Mouse (Mus musculus): ENCODE measurements around the gene Rab25. TPM values are rescaled to one million over a fixed set of nuclear protein-coding genes. Genes with fewer than 3 reads are reported as not detected.
A peak's percentile ranks its signal among the peaks of the same experiment; 100 is the strongest.

Gene Rab25
- total RNA-seq, 2 experiments from 2014 or later, result not detected

DNA sequence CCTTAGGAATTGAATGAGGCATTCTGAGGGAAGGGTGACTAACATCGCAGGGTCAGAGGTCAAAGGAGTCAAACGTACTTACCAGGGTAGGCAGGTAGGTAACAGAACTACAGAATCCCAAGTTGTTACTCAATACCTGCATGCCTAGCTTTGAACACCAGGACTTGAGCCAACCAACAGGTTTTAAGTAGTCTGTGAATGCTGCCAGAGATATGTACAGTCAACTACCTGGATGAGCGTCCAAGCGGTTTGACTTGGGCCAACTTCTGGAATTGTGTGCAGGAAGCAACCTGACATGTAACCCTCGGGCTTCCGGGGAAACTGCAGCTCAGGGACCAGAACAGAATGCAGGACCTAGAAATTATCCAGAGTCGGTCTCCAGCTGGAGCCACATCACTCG, 25.1 kb downstream of the Rab25 start:
- DNase-seq, result no peak

DNA sequence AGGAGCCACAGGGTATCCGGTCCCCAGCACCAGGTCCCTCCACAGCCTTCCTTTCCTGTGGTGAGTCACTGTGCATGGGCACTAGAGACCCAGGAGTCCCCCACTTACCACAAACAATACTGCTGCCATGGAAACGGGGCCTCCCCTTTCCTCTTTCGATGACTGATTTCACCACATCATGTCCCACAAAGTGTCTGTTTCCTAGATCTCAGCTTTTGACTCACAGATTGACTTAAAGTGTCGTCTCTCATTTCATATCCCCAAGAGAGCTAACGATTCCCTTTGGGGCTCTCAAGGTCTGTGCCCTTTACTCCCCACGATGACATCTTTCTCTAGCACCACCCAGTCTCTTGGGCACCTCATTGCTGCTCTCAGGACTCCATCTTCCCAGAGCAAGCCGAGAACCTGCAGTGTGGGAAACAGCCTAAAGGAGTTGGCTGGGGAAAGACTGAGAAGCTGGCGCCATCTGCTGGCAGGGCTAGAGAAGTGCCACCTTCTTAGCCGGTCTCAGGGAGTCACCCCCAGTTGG, 26.2 kb downstream of the Rab25 start:
- DNase-seq, result no peak

DNA sequence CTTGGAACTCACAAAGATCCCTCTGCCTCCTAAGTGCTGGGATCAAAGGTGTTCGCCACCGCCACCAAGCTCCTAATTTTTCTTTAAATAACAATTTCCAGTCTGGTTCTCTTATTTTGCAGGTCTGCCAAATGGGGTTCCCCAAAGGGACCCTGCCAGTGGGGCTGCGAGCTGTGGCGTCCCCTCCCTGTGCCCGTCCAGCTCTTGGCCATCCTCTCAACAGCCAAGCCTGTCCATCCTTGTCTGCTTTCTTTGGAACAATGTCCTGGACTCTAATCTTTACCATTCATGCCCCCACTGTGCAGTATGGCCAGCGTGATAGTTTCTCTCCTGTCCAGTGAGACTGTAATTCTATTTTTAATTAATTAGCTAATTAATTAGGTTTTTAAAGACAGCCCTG, 26.9 kb downstream of the Rab25 start:
- no peak for DNase-seq

DNA sequence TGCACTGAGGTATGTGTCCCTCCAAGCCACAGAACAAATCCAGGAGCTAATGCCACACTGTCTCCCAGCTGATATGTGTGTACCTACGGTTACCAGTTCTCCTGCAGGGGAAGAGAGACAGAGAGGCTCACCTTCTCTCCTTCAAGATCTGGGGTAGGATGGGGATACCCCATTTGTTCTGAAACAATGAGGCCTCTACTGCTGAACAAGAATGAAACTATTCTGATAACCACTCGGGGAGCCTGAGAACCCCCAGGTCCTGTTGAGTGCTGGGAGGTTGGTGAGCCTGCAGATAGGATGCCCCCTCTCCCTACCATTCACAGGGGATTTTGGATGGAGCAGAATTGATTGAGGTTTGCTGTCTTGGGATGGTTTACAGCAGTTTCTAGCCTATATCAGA, 28.0 kb downstream of the Rab25 start:
- no peak for DNase-seq

DNA sequence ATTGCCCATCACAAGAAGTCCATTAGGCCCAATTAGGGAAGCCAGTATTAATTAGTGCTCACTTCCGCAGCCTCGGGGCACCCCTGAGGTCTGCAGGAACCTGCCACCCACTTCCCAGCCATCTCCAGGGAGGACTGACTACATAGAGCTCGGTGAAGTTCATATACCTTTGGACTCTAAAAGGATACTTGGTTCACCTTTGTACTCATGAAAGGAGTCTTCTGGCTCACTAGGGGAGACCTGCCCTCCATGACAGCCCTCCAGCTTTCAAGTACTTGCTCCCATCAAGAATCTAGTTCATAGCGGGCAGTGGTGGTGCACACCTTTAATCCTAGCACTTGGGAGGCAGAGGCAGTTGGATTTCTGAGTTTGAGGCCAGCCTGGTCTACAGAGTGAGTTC, 29.7 kb downstream of the Rab25 start:
- DNase-seq, result no peak

DNA sequence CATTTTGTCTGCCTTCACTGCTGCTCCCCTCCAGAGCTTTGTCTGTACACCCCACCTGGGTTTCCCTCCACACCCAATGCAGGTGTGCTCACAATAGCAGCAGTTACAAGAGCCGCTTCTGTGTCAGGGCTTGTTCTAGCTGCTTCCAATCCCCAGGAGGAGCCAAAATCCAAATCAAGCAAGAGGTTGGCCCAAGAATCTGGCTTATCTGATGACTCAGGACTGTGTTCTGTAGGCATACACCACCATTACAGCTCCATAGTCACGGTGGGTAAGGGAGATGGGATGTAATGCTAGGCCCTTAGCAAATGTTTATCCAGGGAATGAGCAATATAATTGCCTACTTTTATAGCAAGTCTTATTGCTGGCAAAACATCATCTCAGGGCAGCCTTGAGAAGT, 31.7 kb downstream of the Rab25 start:
- DNase-seq, result no peak

DNA sequence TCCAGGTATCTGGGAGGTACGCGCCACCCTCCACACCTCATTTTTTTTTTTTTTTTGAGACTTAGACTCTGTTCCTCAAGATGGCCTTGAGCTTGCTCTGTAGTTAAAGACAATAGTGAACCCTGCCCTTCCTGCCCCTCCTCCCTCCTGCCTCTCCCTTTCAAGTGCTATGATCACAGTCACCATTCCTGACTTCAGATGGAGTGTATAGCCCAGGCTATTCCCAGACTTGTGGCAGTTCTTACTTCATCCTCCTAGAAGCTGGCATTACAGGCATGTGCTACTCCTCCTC, 33.1 kb downstream of the Rab25 start:
- DNase-seq, result no peak

DNA sequence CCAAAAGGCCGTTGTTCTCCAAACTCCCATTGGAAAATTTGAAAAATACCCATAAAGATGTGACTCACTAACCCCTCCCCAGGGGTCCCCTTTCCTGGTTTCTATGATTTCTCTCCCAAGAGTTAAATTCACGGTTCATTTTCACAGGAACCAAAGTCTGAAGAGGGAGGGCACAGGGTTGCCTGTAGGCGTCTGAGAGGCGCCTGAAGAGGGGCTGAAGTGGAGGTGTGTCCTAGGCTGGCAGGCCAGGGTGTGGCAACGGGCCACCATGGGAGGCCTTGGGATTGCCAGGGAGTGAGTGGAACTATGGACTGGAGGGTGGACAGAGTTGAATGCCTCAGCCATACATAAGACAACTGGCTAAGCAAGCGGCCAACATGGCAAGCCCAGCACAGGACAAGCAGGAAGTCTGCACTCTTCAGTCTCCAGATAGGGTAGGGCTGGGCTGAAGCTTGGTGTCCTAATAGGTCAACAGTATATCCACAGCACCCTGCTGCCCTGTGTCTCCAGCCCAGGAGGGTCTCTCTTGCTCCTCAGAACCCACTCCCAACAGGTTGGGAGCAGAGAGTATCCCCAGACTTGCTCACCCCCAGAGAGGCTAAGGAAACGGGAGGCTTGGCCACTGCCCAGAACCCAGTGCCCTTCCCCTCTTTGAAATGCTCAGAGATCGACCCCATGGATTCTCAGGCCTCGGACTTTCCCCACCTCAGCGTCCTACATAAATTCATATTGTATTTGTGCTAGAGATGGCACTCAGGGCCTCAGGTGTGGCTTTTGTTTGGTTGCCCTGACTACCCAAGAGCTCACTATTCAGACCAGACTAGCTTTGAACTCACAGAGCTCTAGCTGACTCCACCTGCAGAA, 33.6 kb downstream of the Rab25 start:
- DNase-seq, result no peak

DNA sequence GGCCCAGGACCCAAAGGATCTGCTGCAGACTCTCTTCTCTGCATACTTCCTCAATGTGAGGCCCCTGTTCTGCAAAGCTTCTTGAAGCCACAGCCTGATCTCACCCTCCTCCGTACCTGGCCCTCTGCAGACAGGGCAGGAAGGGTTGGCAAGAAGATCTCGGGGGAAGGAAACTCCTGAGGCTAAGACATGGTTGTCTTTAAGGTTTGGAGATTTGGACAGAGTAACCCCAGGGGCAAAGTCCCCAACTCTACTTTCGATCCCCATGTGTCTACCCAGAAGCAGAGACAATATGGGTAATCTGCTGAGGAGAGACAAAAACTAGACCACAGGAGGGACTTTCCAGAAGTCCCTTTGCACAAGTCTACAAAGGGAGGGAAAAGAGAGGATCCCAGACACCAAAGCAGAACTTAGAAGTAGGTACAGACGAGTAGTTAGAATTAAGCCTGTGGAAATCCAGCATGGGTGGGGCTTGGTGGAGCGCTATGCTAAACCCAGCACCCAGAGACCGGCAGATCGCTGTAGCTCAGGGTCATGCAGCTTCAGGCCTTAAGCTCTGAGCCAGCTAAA, 34.5 kb downstream of the Rab25 start:
- DNase-seq, result no peak

DNA sequence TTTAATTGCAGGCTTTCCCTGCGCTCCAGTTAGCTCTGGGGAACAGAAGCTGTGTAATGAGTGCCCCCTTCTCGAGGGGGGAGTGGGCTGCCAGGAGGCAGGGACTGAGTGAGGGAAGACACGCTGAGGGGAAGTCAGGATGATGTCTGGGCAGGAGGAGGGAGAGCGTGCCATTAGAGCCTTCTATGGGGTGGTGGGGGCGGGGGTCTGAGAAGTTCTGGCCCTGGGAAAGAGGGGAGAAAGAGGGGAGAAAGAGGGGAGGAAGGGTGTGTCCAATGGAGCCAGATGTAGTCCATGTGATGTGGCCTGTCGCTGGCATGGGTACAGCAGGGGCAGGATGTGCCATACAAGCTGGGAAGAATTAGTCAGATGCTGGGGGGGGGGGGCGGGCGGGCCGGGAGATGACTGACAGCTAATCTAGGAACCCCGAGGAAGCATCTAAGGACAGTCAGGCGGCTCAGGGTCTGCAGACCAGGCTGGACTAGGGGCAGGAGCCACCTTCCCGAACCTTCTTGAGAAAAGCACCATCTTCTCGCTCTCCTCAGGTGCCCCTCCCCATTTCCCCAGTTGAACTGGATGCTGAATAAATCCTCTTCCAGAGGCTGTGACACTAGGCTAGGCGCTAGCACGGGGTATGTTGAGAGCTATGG, 35.1 kb downstream of the Rab25 start:
- no peak for DNase-seq

DNA sequence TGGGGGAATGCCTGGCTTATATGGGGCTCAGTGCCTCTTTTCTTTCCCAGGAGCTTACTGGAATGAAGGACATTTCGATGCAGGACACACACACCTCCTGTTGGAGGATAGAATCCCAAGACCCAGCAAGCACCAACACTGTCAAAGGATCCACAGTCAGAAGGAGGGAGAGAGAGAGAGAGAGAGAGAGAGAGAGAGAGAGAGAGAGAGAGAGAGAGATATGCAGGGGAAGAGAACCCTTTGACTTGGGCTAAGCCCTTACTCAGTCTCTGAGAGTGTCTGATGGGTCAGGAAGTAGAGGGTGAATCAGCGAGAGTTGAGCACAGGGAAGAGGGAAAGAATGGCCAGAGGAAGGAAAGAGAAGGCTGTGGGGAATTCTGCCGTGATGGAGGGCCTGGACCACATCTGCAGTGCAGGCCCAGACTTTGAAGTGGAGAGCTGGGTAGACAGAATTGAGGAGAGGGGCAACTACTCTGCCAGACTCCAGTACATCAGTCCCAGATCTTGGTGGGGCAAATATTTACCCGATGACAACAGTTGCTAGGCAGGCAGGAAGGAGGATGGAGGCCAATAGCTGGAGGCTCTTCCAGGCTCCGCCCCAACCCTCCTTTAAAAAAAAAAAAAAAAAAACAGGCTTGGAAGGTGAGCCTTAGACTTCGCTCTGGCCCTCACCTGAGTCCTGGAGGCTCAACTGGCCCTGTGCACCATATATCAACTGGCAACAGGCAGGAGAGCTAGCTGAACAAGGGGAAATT, 35.8 kb downstream of the Rab25 start:
- DNase-seq, result no peak

DNA sequence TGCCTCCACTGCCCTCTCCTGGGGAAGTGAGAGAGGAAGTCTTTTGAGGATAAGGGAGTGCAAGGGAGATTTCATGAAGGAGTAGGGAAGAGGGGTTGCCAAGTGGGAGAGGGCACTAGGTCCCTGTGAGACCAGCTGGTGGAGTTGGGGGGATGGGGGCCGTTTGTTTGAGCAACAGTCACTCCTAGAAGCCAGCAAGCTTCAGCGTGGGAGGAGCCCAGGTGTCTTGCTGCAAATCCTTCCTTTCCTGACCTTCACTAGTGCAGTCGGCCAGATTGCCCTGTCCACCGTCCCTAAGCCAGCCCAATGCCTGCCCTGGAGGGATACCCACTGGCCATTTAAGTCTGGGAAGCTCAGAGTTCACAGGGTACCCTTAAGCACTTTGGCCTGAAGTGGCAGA, 36.5 kb downstream of the Rab25 start:
- DNase-seq, result no peak

DNA sequence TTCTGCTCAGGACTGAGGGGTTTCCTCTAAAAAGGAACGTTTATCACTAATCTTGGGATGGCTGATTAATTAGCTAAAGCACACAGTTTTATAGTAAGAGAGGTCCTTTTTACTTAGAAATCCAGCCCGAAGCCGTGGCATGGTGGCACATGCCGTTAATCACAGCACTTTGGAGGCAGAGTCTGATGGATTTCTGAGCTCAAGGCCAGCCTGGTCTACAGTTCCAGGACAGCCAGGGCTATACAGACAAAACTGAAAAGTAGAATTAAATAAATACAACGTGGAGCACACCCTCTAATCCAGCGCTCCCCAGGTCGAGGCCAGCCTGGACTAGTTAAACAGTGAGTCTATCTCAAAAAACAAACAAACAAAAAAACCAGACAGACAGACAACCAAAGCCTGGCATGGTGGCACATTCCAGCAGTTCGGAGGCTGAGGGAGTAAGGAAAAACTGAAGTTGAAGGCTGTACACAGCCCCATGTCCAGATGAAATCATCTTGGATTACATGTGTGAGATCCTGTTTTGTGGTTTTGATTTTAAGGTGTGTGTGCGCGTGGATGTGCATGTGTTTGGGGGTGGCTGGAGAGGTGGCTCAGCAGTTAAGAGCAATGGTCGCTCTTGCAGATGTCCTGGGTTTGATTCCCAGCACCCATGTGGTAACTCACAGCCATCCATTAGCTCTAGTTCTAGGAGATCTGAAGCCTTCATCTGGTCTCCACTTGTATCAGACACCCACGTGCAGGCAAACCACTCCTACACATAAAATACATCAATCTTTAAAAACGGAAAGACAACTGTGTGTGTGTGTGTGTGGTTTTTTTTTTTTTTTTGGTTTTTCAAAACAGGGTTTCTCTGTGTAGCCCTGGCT, 37.4 kb downstream of the Rab25 start:
- DNase-seq, result no peak

DNA sequence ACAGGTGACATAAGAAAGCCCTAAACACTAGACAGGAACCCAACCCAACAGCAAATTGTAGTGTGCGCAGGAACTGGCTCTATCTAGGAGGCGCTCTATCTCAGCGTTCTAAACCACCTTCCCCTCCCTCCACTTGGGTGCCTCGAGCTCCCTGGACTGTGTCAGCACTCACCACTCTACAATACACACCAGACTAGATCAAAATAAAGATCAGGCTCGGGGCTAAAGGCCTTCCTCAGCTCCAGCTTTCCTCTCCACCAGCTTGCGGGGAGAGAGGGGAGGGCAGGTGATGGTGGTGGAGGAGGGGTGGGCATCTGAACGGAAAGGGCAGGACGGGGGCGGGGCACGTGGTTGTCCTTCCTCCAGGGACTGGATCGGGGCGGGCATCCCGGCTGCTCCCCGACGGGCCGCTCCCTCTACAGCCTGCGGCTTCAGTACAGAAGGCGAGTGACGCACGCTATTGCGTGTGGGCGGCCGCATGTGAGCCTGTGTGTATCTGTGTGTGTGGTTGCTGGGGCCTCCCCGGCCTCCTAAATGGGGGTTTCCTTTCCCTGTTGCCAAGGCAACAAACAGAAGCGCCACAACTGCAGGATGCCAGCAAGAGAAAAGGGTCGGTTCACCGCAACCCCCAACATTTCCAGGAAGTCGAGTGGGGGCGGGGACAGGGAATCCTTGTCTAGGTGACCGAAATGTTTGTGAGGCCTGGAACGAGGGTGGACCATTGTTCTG, 38.2 kb downstream of the Rab25 start, which contains the start of gene Lmna:
Gene Lmna (minus strand): TSS at position 265 of the 729 bp plus-strand sequence.
- DNase-seq, result peak; percentile 94

DNA sequence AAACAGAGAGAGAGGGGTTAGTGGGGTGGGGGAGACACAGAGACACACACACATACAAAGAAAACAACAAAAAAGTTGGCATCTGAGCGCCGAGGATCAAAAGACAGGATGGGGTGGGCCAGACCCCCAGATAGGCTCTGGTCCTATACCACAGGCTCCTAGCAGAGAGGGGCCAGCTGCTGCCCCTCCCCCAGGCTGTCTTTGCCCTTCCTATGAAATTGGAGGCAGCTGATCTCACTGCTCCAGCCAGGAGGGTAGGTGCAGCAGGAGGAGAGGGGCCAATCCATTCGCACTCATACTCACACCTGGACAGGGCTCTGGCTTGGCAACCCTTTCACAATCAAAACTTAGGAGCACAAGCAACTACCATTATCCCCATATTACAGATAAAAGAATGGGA, 38.9 kb downstream of the Rab25 start:
- DNase-seq, result no peak

DNA sequence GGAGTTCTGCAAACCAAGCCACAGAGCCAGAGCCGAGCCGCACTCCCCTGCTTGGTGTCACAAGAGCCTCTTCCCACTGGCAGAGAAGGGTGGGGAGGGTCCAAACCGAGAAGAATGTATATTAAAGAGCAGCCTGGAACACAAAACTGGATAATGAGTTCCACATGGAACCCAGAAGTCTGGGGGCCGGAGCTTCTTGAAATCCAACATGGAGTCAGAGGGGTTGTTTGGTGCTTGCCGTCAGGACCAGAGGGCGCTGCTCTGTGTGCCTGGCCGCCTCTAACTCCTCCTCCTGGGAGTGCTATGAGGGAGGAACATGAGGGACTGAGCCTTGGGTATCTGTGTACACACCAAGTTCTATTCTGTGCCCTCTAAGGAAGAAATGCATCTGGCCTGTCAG, 42.3 kb downstream of the Rab25 start:
- no peak for DNase-seq

DNA sequence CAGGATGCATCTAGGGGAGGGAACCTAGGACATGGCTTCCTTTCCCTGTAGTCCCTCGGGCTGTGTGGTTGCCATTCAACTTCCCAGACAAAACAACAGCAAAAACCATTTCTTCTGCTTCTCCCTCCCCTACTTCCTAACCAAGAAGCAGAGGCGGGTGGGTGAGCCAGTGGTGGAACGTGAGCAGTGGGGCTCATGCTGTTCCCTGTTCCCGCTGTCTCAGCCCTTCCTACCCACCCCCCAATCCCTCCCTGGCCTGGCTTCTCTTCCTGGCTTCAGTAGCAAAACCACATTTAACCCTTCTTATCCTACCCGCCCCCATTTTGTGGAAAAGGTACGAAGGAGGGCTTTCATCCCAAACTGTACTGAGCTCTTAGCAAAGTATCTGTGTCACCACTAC, 43.0 kb downstream of the Rab25 start:
- no peak for DNase-seq

DNA sequence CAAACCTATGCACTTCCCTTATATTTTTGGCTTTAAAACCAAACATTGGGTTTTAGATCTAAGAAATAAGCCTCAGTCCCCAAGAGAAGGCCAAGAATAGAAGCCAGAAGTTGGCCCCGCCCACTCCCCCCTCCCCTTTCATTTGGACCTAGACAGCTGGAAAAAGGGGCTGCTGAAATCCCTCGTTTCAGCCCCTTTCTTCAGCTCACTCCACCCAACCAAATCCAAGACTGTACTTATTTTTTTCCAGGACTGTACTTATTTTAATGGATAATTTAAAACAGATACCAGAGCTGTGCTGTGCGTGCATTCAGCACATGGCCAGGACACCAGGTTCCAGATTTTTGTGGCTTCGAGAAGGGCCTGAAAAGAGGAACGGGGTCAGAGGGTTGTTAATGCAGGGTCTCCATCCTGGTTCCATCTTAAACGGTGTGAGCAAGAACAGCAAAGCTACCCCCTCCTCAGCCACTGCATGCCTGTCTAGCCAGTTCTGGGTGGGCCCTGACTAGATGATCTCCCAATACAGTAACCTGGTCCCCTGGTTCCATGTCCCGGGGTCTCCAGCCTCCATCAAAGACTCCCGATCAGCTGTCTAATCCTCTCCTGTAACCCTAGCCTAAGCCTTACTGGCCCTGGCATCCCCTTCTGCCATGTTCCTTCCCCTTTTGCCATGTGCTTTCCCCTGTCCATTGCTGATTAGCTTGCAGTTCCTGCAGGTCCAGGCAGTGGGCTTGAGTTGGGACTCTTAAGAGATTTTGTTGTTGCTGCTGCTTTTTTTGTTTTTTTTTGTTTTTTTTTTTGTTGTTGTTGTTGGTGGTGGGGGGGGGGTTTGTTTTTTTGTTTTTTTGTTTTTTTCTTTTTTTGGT, 44.0 kb downstream of the Rab25 start:
- no peak for DNase-seq

DNA sequence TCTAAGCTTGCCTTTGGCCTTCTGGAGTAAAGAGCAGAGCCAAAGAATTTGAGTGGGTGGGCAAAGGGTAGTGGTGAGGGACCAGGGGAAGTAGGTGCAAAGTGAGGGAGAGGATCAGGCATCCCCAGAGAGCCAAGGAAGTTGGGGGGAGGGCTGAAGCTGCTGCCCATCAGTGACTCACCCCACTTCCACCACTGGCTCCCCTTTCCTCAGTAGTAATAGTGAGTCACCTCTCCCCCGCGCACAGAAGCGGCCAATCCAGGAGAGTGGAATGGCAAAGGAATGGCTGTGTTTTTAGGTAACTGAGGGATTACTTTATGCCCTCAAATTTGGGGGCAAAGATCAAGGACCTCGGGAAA, 44.6 kb downstream of the Rab25 start:
- DNase-seq, result no peak

Measured in gastrocnemius, postnatal 25 days (tissue).